In genomic region chr7:127870136-127870821, GRCm38 (mm10) we compare ENCODE assay signal across 1 mouse cellular context.
TF ChIP-seq lines count a peak whose summit lies in the region.

No protein-coding gene starts in this region.

TF ChIP-seq in ES-E14, 5 proteins besides CTCF, POLR2A, EP300 and RAD21:
- no peak for TF ChIP-seq HCFC1 (IDR thresholded peaks at IDR 0.05; ENCODE audit: borderline replicate concordance, insufficient read depth, low read length)
- peak; percentile 33; the same call in 1 of the 2 replicates for TF ChIP-seq ZC3H11A (IDR thresholded peaks at IDR 0.05; ENCODE audit: borderline replicate concordance, low read depth, low read length)
- no peak for TF ChIP-seq ZNF384 (IDR thresholded peaks at IDR 0.05; ENCODE audit: low read depth, low read length)
- TF ChIP-seq CHD2 (IDR thresholded peaks at IDR 0.05; ENCODE audit: low read depth, low read length): no peak
- no peak for TF ChIP-seq MAFK (IDR thresholded peaks at IDR 0.05; ENCODE audit: insufficient read depth, low read depth, low read length)
